Mouse (Mus musculus): ENCODE data around the gene Xylt1.
A peak's percentile ranks its signal among the peaks of the same experiment; 100 is the strongest.

Gene Xylt1

GRCm38 (mm10) chr7:117614346-117614745 lies 233.6 kb downstream of the Xylt1 start:
- ATAC-seq (ENCODE audit: low TSS enrichment), result no peak

GRCm38 (mm10) chr7:117614851-117615250 lies 234.1 kb downstream of the Xylt1 start:
- ATAC-seq (ENCODE audit: low TSS enrichment), result no peak

- no peak for ATAC-seq (ENCODE audit: low TSS enrichment)
Observed at GRCm38 (mm10) chr7:117616277-117616676, 235.5 kb downstream of the Xylt1 start.

- no peak for ATAC-seq (ENCODE audit: low TSS enrichment)
Observed at GRCm38 (mm10) chr7:117618715-117619150, 238.0 kb downstream of the Xylt1 start.

GRCm38 (mm10) chr7:117621566-117621965 lies 240.8 kb downstream of the Xylt1 start:
- peak; percentile 86 for ATAC-seq (ENCODE audit: low TSS enrichment)

- no peak for ATAC-seq (ENCODE audit: low TSS enrichment)
Observed at GRCm38 (mm10) chr7:117622769-117623168, 242.0 kb downstream of the Xylt1 start.

- peak; percentile 27; the same call in 1 of the 2 replicates for ATAC-seq (ENCODE audit: low TSS enrichment)
Observed at GRCm38 (mm10) chr7:117628791-117629190, 248.0 kb downstream of the Xylt1 start.

- ATAC-seq (ENCODE audit: low TSS enrichment), result no peak; the same call in 1 of the 2 replicates
Observed at GRCm38 (mm10) chr7:117630657-117631056, 249.9 kb downstream of the Xylt1 start.

GRCm38 (mm10) chr7:117635584-117635983 lies 254.8 kb downstream of the Xylt1 start:
- no peak for ATAC-seq (ENCODE audit: low TSS enrichment)

GRCm38 (mm10) chr7:117636713-117637112 lies 255.9 kb downstream of the Xylt1 start:
- no peak for ATAC-seq (ENCODE audit: low TSS enrichment)

- ATAC-seq (ENCODE audit: low TSS enrichment), result no peak
Observed at GRCm38 (mm10) chr7:117637997-117638396, 257.2 kb downstream of the Xylt1 start.

GRCm38 (mm10) chr7:117652637-117653036 lies 271.9 kb downstream of the Xylt1 start:
- ATAC-seq (ENCODE audit: low TSS enrichment), result no peak

- peak; percentile 67 for ATAC-seq (ENCODE audit: low TSS enrichment)
Observed at GRCm38 (mm10) chr7:117655732-117656131, 275.0 kb downstream of the Xylt1 start.

- peak; percentile 54 for ATAC-seq (ENCODE audit: low TSS enrichment)
Observed at GRCm38 (mm10) chr7:117658180-117658579, 277.4 kb downstream of the Xylt1 start.

GRCm38 (mm10) chr7:117658739-117659138 lies 278.0 kb downstream of the Xylt1 start:
- ATAC-seq (ENCODE audit: low TSS enrichment), result peak; percentile 50

GRCm38 (mm10) chr7:117667286-117667685 lies 286.5 kb downstream of the Xylt1 start:
- ATAC-seq (ENCODE audit: low TSS enrichment), result no peak

GRCm38 (mm10) chr7:117668226-117668625 lies 287.4 kb downstream of the Xylt1 start:
- ATAC-seq (ENCODE audit: low TSS enrichment), result peak; percentile 11; the same call in 1 of the 2 replicates

- ATAC-seq (ENCODE audit: low TSS enrichment), result peak; percentile 91
Observed at GRCm38 (mm10) chr7:117672121-117672591, 291.4 kb downstream of the Xylt1 start.

GRCm38 (mm10) chr7:117686120-117686996 lies 305.6 kb downstream of the Xylt1 start:
- ATAC-seq (ENCODE audit: low TSS enrichment), result no peak

- ATAC-seq (ENCODE audit: low TSS enrichment), result no peak
Observed at GRCm38 (mm10) chr7:117686997-117687302, 306.2 kb downstream of the Xylt1 start.

GRCm38 (mm10) chr7:117695612-117696011 lies 314.8 kb downstream of the Xylt1 start:
- no peak for ATAC-seq (ENCODE audit: low TSS enrichment)

GRCm38 (mm10) chr7:117697681-117698080 lies 316.9 kb downstream of the Xylt1 start:
- ATAC-seq (ENCODE audit: low TSS enrichment), result no peak

- ATAC-seq (ENCODE audit: low TSS enrichment), result peak; percentile 48
Observed at GRCm38 (mm10) chr7:117698551-117699114, 317.9 kb downstream of the Xylt1 start.
